Mouse (Mus musculus): ENCODE data around the gene Ppp4r1. TPM values are rescaled to one million over a fixed set of nuclear protein-coding genes. Genes with fewer than 3 reads are reported as not detected.

Ppp4r1 gene
- polyA plus RNA-seq, 1 experiment, result 5.2 TPM

DNA sequence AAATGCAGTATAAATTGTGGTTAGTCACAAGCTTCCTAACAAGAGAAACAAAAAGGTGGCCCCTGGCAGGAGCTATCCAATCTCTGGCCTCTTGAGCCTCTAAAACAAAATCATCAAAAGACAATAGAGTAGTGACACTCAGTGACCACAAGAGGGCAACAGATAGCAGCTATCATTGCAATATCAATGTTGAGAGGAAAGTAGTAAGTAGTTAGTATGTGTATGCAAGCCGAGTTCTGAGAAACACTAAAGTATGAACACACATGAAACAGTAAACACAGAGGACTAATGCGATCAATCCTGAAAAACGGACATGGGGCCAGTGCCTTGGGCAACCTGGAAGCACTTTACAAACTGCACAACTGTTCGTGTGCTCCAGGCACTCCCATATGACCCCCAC, 82.4 kb downstream of the Ppp4r1 start:
- no peaks in the 10 kb centered on the region for H3K9me3 ChIP-seq
- H3K4me1 ChIP-seq, result peaks cover 39% of the 10 kb centered on the region
- no peak overlapping the region for H3K4me3 ChIP-seq (replicated peaks)
- peaks cover 77% of the 10 kb centered on the region for H3K36me3 ChIP-seq (replicated peaks; ENCODE audit: low read length)
- TF ChIP-seq GATA1 (IDR thresholded peaks at IDR 0.05; ENCODE audit: borderline replicate concordance, low read length) (no peak), FLI1 (IDR thresholded peaks at IDR 0.05; ENCODE audit: low read length) (no peak)
- no peaks in the 10 kb centered on the region for H3K27me3 ChIP-seq (replicated peaks)

- Histone ChIP-seq H3K9me3 (no peaks in the 10 kb centered on the region), H3K36me3 (replicated peaks; ENCODE audit: low read length) (peaks cover 75% of the 10 kb centered on the region), H3K4me3 (replicated peaks) (no peak overlapping the region), H3K27me3 (replicated peaks) (no peaks in the 10 kb centered on the region), H3K4me1 (peaks cover 42% of the 10 kb centered on the region)
- TF ChIP-seq GATA1 (IDR thresholded peaks at IDR 0.05; ENCODE audit: borderline replicate concordance, low read length) (no peak), FLI1 (IDR thresholded peaks at IDR 0.05; ENCODE audit: low read length) (no peak)
Observed at GRCm38 (mm10) chr17:65865265-65865664, 82.9 kb downstream of the Ppp4r1 start.

DNA sequence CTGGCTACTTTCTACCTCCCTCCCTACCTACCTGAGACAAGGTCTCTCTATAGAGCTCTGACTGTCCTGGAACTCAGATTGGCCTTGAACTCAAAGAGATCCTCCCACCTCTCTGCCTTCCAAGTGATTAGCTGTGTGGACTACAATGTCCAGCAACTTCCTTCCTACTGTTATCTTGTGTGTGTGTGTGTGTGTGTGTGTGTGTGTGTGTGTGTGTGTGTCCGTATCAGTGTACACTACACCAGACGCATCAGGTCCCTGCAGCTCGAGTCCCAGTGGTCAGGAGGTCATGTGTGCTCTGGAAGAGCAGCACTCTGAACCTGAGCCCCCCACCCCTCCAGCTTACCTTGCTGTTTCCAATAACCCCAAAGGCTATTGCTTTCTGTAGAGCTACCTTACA, 83.8 kb downstream of the Ppp4r1 start:
- Histone ChIP-seq H3K36me3 (replicated peaks; ENCODE audit: low read length) (peaks cover 66% of the 10 kb centered on the region), H3K4me3 (replicated peaks) (no peak overlapping the region), H3K4me1 (peaks cover 42% of the 10 kb centered on the region), H3K9me3 (no peaks in the 10 kb centered on the region), H3K27me3 (replicated peaks) (no peaks in the 10 kb centered on the region)
- TF ChIP-seq FLI1 (IDR thresholded peaks at IDR 0.05; ENCODE audit: low read length) (no peak), GATA1 (IDR thresholded peaks at IDR 0.05; ENCODE audit: borderline replicate concordance, low read length) (no peak)

DNA sequence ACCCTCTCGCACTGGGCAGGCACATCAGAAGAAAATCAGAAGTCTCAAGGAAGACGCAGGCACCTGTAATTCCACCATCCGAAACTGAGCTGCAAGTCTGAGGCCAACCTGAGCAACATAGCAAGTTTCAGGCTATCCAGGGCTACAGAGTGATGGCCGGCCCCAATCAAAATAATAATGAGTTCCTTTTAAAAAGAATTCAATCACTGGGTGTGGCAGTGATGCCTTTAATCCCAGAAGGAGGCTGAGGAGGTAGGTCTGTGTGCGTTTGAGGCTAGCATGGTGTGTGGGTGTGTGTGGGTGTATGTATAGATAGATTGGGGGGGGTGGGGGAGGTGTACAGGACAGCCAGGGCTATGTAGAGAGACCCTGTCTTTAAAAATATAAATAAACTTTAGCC, 85.6 kb downstream of the Ppp4r1 start:
- Histone ChIP-seq H3K4me3 (replicated peaks) (no peak overlapping the region), H3K9me3 (no peaks in the 10 kb centered on the region), H3K27me3 (replicated peaks) (no peaks in the 10 kb centered on the region), H3K4me1 (peaks cover 57% of the 10 kb centered on the region), H3K36me3 (replicated peaks; ENCODE audit: low read length) (peaks cover 60% of the 10 kb centered on the region)
- no peak for TF ChIP-seq GATA1 (IDR thresholded peaks at IDR 0.05; ENCODE audit: borderline replicate concordance, low read length)
- no peak for TF ChIP-seq FLI1 (IDR thresholded peaks at IDR 0.05; ENCODE audit: low read length)

DNA sequence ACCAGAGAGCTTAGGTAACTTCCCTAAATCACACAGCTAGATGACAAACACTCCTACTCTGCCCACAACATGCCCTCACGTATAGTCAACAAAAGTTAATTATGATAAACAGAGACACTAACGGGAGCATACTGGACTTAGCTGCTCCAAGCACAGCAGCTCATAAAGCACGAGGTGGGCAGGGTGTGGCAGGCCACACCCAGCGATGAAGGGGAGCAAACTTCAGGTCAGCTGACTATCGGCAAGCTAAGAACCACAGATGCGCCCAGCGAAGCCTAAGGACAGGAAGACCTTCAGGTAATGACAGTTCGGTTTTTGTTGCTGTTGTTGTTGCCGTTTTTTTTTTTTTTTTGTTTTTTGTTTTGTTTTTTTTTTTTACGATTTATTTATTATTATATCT, 87.3 kb downstream of the Ppp4r1 start:
- Histone ChIP-seq H3K9me3 (no peaks in the 10 kb centered on the region), H3K4me3 (replicated peaks) (no peak overlapping the region), H3K36me3 (replicated peaks; ENCODE audit: low read length) (peaks cover 50% of the 10 kb centered on the region), H3K27me3 (replicated peaks) (no peaks in the 10 kb centered on the region), H3K4me1 (peaks cover 70% of the 10 kb centered on the region)
- TF ChIP-seq FLI1 (IDR thresholded peaks at IDR 0.05; ENCODE audit: low read length) (no peak), GATA1 (IDR thresholded peaks at IDR 0.05; ENCODE audit: borderline replicate concordance, low read length) (no peak)

DNA sequence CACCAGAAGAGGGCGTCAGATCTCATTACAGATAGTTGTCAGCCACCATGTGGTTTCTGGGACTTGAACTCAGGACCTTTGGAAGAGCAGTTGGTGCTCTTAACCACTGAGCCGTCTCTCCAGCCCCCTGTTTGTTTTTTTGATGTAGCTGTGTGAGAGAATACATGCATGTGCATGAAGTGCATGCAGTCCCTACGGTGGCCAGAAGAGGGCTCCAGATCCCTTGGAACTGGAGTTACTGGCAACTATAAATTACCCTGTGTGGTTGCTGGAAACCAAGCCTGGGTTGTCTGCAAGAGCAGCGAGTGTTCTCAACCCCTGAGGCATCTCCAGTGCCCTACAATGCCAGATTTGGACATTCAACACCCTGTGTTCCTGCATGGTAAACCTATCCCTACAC, 87.8 kb downstream of the Ppp4r1 start:
- H3K4me3 ChIP-seq (replicated peaks), result no peak overlapping the region
- H3K9me3 ChIP-seq, result no peaks in the 10 kb centered on the region
- peaks cover 70% of the 10 kb centered on the region for H3K4me1 ChIP-seq
- TF ChIP-seq GATA1 (IDR thresholded peaks at IDR 0.05; ENCODE audit: borderline replicate concordance, low read length), result no peak
- TF ChIP-seq FLI1 (IDR thresholded peaks at IDR 0.05; ENCODE audit: low read length), result no peak
- H3K36me3 ChIP-seq (replicated peaks; ENCODE audit: low read length), result peaks cover 46% of the 10 kb centered on the region
- no peaks in the 10 kb centered on the region for H3K27me3 ChIP-seq (replicated peaks)

- no peak for TF ChIP-seq GATA1 (IDR thresholded peaks at IDR 0.05; ENCODE audit: borderline replicate concordance, low read length)
- TF ChIP-seq FLI1 (IDR thresholded peaks at IDR 0.05; ENCODE audit: low read length), result no peak
- H3K27me3 ChIP-seq (replicated peaks), result no peaks in the 10 kb centered on the region
- peaks cover 43% of the 10 kb centered on the region for H3K36me3 ChIP-seq (replicated peaks; ENCODE audit: low read length)
- peaks cover 72% of the 10 kb centered on the region for H3K4me1 ChIP-seq
- H3K9me3 ChIP-seq, result no peaks in the 10 kb centered on the region
- no peak overlapping the region for H3K4me3 ChIP-seq (replicated peaks)
Observed at GRCm38 (mm10) chr17:65871641-65872041, 89.3 kb downstream of the Ppp4r1 start.

GRCm38 (mm10) chr17:65872051-65872450, 89.7 kb downstream of the Ppp4r1 start:
- TF ChIP-seq FLI1 (IDR thresholded peaks at IDR 0.05; ENCODE audit: low read length), result no peak
- TF ChIP-seq GATA1 (IDR thresholded peaks at IDR 0.05; ENCODE audit: borderline replicate concordance, low read length), result no peak
- Histone ChIP-seq H3K4me1 (peaks cover 74% of the 10 kb centered on the region), H3K9me3 (no peaks in the 10 kb centered on the region), H3K36me3 (replicated peaks; ENCODE audit: low read length) (peaks cover 40% of the 10 kb centered on the region), H3K27me3 (replicated peaks) (no peaks in the 10 kb centered on the region), H3K4me3 (replicated peaks) (peak overlapping the region; percentile 30)

GRCm38 (mm10) chr17:65872652-65873051, 90.3 kb downstream of the Ppp4r1 start:
- TF ChIP-seq FLI1 (IDR thresholded peaks at IDR 0.05; ENCODE audit: low read length) (no peak), GATA1 (IDR thresholded peaks at IDR 0.05; ENCODE audit: borderline replicate concordance, low read length) (no peak)

DNA sequence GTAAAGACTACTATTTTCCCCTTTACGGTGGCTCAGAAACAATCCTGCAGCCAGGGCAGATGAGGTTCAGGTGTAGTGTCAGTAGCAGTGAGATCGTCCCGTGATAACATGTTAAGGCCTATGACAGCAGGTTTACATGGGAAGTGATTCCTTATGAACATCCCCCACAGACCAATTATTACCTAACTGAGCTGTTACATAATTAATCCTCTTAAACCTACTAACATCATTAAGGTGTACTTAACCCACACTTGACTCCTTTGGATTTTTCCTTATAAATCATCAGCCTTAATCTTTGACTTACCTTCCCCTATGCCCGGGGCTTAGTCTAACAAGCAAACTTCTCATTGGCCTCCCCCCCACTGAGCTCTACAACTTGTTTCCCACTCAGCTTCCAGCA, 90.8 kb downstream of the Ppp4r1 start:
- peaks cover 33% of the 10 kb centered on the region for H3K36me3 ChIP-seq (replicated peaks; ENCODE audit: low read length)
- no peaks in the 10 kb centered on the region for H3K27me3 ChIP-seq (replicated peaks)
- H3K4me1 ChIP-seq, result peaks cover 68% of the 10 kb centered on the region
- TF ChIP-seq GATA1 (IDR thresholded peaks at IDR 0.05; ENCODE audit: borderline replicate concordance, low read length) (no peak), FLI1 (IDR thresholded peaks at IDR 0.05; ENCODE audit: low read length) (no peak)
- no peaks in the 10 kb centered on the region for H3K9me3 ChIP-seq
- no peak overlapping the region for H3K4me3 ChIP-seq (replicated peaks)

More at GRCm38 (mm10) chr17:65872652-65873051, 90.3 kb downstream of the Ppp4r1 start:
- Histone ChIP-seq H3K9me3 (no peaks in the 10 kb centered on the region), H3K4me3 (replicated peaks) (peak overlapping the region; percentile 59), H3K27me3 (replicated peaks) (no peaks in the 10 kb centered on the region), H3K36me3 (replicated peaks; ENCODE audit: low read length) (peaks cover 36% of the 10 kb centered on the region), H3K4me1 (peaks cover 71% of the 10 kb centered on the region)

- H3K4me3 ChIP-seq (replicated peaks), result no peak overlapping the region
- no peaks in the 10 kb centered on the region for H3K27me3 ChIP-seq (replicated peaks)
- TF ChIP-seq GATA1 (IDR thresholded peaks at IDR 0.05; ENCODE audit: borderline replicate concordance, low read length) (no peak), FLI1 (IDR thresholded peaks at IDR 0.05; ENCODE audit: low read length) (no peak)
- H3K9me3 ChIP-seq, result no peaks in the 10 kb centered on the region
- peaks cover 75% of the 10 kb centered on the region for H3K4me1 ChIP-seq
- H3K36me3 ChIP-seq (replicated peaks; ENCODE audit: low read length), result peaks cover 40% of the 10 kb centered on the region
Observed at GRCm38 (mm10) chr17:65873834-65874233, 91.5 kb downstream of the Ppp4r1 start.

All from megakaryocyte, embryonic 14.5 days (primary cell).